Mouse (Mus musculus): ENCODE results near the gene Mrpl23.

Gene Mrpl23

GRCm38 (mm10) chr7:142575971-142576370, 43.5 kb downstream of the Mrpl23 start:
- no peak for DNase-seq

DNA sequence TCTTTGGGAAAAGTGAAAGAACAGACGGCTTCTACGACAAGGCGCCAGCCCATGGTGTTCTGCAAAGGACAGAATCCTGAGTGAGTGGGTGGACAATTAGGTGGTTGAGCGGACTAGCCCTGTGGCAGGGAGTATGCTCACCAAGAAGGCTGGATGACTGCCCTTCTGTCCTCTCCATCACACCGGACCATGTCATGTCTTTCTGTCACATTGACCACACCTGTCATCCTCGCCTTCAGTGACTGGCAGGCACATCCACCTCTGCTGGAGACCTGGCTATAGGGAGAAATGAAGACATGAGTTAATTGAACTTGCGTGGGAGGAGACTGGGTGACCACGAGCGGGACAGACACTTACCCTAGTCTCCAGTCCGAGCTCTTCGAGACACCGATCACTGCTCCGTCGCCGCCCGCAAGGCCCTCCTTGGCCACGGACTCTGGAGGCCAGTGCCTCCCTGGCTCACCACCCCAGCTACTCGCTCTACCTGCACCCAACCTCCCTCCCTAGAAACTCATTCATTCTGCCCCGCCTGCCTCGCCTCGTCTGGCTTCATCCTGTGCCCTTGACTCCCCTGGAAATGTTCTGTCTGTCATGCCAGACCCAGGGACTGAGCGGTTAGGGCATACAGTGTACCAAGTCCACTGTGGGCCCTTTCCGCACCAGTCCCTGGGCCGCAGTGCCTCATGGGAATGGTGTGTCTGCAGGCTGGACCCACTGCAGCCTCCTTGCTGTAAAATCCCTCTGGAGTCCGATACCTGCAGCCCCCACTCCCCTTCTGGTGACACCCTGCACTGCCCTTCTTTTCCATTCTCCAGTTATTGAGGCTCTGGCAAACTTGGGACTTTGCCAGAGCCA, 44.2 kb downstream of the Mrpl23 start:
- peak; percentile 14 to 30 for DNase-seq

- peak; percentile 35 to 59 for DNase-seq
Observed at GRCm38 (mm10) chr7:142577806-142578423, 45.4 kb downstream of the Mrpl23 start.

- peak in 1 of 2 experiments; percentile 43 for DNase-seq
Observed at GRCm38 (mm10) chr7:142579069-142579468, 46.6 kb downstream of the Mrpl23 start.

DNA sequence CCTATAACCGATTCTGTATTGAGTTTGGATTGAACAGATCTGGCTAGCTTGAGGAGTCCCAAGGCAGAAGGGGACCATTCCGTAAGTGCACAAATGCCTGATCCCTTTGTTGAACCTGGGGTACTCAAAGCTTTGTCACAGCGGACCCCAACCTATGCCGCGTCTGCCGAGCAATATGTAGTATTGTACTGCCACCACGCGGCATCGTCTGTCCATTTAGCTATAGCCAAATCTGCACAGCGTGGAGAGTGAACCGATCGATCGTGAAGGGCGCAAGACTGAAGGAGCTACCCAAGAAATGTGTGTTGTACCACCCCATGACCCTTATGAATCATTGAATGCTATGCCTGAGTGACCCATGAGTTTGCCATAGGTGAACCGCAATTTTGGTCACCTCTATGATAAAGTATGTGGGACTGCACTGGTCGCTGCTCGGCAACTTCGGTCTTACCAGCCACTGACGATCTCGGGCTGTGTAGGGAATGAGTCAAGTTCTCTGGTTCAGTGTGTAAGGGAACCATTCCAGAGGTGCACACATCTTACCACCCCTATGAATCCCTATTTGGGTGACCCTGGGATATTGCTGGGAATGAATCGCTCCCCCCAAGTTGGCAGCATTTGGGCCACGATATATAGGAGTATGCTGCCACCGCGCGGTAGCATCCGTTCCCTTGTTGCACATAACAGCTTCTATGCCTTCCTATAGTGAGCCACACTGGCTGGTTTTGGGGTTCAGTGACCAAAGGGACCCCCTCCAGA, 47.8 kb downstream of the Mrpl23 start:
- peak; percentile 79 to 87 for DNase-seq

- DNase-seq: no peak
Observed at GRCm38 (mm10) chr7:142581186-142581585, 48.7 kb downstream of the Mrpl23 start.

GRCm38 (mm10) chr7:142581656-142582228, 49.3 kb downstream of the Mrpl23 start:
- DNase-seq: peak; percentile 77 to 80

DNA sequence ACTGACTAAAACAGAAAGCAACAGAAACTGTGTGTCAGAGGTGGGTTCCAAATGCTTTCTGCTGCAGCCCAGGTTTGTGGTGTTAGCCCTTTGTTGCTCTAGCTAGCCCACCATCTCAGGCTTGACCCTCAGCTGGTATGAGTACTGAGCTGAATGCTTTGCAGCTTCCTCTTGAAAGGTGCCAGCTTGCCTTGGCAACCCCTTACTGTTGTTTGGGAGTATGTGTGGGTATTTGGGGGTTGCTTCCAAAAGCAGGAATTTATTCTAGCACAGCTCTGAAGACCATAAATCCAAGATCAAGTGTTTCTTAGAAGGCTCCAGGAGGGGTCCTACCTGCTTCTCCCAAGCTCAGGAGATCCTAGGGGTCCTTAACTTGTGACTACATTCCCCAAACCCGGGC, 52.4 kb downstream of the Mrpl23 start:
- DNase-seq: no peak

- no peak for DNase-seq
Observed at GRCm38 (mm10) chr7:142585890-142586289, 53.4 kb downstream of the Mrpl23 start.

GRCm38 (mm10) chr7:142588282-142588941, 55.9 kb downstream of the Mrpl23 start:
- no peak for DNase-seq
